Mouse (Mus musculus): ENCODE measurements at regions not wholly inside any gene's neighbourhood (a gene's known extent, or its start where the extent isn't known, plus 50 kb on each side); places are given as distances from the start of the nearest gene placed in this dataset.

DNA sequence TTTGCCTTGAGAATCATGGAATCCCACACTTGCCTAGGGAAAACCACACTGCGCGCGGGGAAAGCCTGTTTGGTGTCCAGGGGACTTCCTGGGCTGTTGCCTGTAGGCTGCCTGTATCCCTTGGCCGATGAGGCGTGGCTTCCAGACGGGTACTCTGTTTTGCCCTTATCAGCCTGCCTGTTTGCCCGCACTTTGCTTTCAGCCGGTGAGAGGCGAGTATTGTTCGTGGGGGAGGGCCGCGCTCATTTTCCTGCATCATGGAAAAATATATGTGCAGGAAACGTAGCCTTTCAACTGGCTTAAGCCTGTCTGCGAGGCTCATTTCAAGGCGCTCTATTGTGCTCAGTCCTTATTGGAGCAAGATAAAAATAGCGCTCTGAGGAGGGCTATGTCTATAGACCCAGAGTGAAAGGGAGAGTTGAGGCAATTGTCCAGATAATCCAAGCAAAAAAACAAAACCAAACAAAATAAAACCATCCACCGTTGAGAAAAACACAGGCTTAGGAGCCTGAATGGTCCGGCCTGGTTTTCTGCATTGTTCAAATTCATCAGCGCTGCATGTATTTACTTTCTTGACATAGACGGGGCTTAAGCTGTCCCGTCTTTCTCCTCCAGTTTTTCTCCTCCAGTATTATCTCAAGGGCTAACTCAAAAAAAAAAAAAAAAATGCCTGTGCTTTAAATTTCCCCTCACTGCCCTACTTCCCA is 67.9 kb downstream of the Klf5 start:
- DNase-seq (peak; percentile 20), ATAC-seq (no peak)
- H3K36me3 ChIP-seq (replicated peaks; ENCODE audit: insufficient read depth, low read length), result no peaks in the 10 kb centered on the region
- TF ChIP-seq CTCF (IDR thresholded peaks at IDR 0.05; ENCODE audit: low read depth), result no peak
- 48% methylated on average over 21 of the region's 21 CpGs for WGBS (ENCODE audit: insufficient replicate concordance)
- H3K27ac ChIP-seq (ENCODE audit: low read depth), result no peak overlapping the region
- H3K9ac ChIP-seq (replicated peaks), result no peak overlapping the region
- no peaks in the 10 kb centered on the region for H3K27me3 ChIP-seq (ENCODE audit: insufficient read depth, low read length)
- peak overlapping the region; percentile 35; the same call in 1 of the 2 replicates for H3K4me2 ChIP-seq (ENCODE audit: low read depth, low read length)
- no peaks in the 10 kb centered on the region for H3K4me1 ChIP-seq (ENCODE audit: insufficient read depth)
- no peak overlapping the region for H3K4me3 ChIP-seq (ENCODE audit: low read depth, low read length)
- H3K9me3 ChIP-seq (ENCODE audit: low read length), result no peaks in the 10 kb centered on the region

DNA sequence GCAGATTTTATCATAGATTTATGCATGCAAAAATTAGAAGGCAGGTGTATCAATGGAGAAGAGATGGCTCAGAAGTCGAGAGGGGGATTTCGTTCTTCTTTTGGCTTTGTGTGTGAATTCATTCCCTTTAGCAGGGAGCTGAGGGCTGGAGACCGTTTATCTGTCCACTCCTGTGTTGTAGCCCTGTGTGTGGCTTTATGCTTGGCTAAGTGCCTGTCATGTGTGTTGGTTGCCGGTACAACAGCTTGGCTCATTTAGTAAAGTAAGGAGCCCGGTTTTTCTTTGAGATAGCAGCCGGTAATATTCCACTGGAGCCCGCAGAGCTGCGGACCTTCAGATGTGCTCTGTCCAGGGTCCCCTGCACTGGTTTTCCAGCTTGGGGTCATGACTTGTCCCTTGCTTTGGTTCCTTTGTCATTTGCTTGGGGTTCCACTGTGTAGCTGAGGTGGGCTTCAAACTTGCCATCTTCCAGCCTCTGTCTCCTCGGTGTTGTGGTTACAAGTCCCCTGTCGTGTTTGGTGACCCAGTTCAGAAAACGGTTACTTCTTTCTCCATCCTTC is 68.6 kb downstream of the Klf5 start:
- H3K27ac ChIP-seq (ENCODE audit: low read depth), result no peak overlapping the region
- no peak overlapping the region for H3K9ac ChIP-seq (replicated peaks)
- WGBS (ENCODE audit: insufficient replicate concordance), result 71% methylated on average over 11 of the region's 11 CpGs
- TF ChIP-seq EP300 (IDR thresholded peaks at IDR 0.05; ENCODE audit: low read depth) (no peak), CTCF (IDR thresholded peaks at IDR 0.05; ENCODE audit: low read depth) (no peak)
- no peak overlapping the region for H3K4me3 ChIP-seq (ENCODE audit: low read depth, low read length)
- H3K4me2 ChIP-seq (ENCODE audit: low read depth, low read length), result no peak overlapping the region
- DNase-seq (no peak), ATAC-seq (no peak)
- no peaks in the 10 kb centered on the region for H3K27me3 ChIP-seq (ENCODE audit: insufficient read depth, low read length)
- no peaks in the 10 kb centered on the region for H3K9me3 ChIP-seq (ENCODE audit: low read length)
- no peaks in the 10 kb centered on the region for H3K36me3 ChIP-seq (replicated peaks; ENCODE audit: insufficient read depth, low read length)
- no peaks in the 10 kb centered on the region for H3K4me1 ChIP-seq (ENCODE audit: insufficient read depth)

DNA sequence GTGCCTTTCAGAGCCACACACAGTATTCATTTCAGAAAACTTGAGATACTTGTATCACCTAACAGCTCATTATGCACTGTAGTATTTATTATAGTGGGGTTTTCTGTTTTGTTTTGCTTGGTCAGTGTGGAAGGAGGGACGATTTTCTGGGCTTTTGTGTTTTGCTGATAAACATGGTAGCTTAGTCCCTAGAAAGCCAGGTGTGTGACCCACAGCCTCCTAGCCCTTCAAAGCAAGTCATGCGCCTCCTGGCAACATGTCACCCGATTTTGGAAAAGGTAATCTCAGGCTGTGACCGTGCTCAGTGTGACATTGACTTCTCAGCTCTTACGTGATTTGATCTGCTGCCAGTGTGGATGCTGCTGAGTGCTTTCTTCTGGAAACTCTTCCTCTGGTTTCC is 70.9 kb downstream of the Klf5 start:
- no peak overlapping the region for H3K4me2 ChIP-seq (ENCODE audit: low read depth, low read length)
- no peaks in the 10 kb centered on the region for H3K36me3 ChIP-seq (replicated peaks; ENCODE audit: insufficient read depth, low read length)
- no peaks in the 10 kb centered on the region for H3K9me3 ChIP-seq (ENCODE audit: low read length)
- no peak overlapping the region for H3K4me3 ChIP-seq (ENCODE audit: low read depth, low read length)
- no peaks in the 10 kb centered on the region for H3K4me1 ChIP-seq (ENCODE audit: insufficient read depth)
- H3K27me3 ChIP-seq (ENCODE audit: insufficient read depth, low read length), result no peaks in the 10 kb centered on the region
- H3K27ac ChIP-seq (ENCODE audit: low read depth), result no peak overlapping the region
- DNase-seq, result no peak
- H3K9ac ChIP-seq (replicated peaks), result no peak overlapping the region
- WGBS (ENCODE audit: insufficient replicate concordance), result 83% methylated on average over 5 of the region's 5 CpGs
- ATAC-seq, result no peak
- no peak for TF ChIP-seq EP300 (IDR thresholded peaks at IDR 0.05; ENCODE audit: low read depth)
- TF ChIP-seq CTCF (IDR thresholded peaks at IDR 0.05; ENCODE audit: low read depth), result no peak

DNA sequence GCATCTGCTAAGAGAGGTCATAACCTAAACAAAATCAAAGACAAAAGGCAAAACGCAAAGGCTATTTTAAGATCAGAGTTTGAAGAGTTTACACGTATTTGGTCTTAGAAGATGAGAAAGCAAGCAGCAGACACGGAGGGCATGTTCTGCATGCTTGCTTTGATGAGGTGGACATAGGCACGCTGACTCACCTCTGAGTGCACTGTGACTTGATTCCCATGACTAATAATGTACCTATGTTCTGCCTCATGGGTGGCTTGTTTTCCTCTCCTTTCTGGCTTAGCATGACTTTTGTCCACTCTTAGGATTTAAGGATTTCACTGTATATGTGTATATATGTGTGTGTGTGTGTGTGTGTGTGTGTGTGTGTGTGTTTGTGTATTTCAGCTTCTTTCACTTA is 75.2 kb downstream of the Klf5 start:
- H3K27ac ChIP-seq (ENCODE audit: low read depth), result no peak overlapping the region
- no peak for ATAC-seq
- DNase-seq, result no peak
- H3K4me1 ChIP-seq (ENCODE audit: insufficient read depth), result no peaks in the 10 kb centered on the region
- H3K36me3 ChIP-seq (replicated peaks; ENCODE audit: insufficient read depth, low read length), result no peaks in the 10 kb centered on the region
- H3K9ac ChIP-seq (replicated peaks), result no peak overlapping the region
- H3K9me3 ChIP-seq (ENCODE audit: low read length), result no peaks in the 10 kb centered on the region
- TF ChIP-seq CTCF (IDR thresholded peaks at IDR 0.05; ENCODE audit: low read depth) (no peak), EP300 (IDR thresholded peaks at IDR 0.05; ENCODE audit: low read depth) (no peak)
- H3K27me3 ChIP-seq (ENCODE audit: insufficient read depth, low read length), result no peaks in the 10 kb centered on the region
- WGBS (ENCODE audit: insufficient replicate concordance), result 75% methylated on average over 4 of the region's 4 CpGs
- no peak overlapping the region for H3K4me3 ChIP-seq (ENCODE audit: low read depth, low read length)
- H3K4me2 ChIP-seq (ENCODE audit: low read depth, low read length), result no peak overlapping the region

DNA sequence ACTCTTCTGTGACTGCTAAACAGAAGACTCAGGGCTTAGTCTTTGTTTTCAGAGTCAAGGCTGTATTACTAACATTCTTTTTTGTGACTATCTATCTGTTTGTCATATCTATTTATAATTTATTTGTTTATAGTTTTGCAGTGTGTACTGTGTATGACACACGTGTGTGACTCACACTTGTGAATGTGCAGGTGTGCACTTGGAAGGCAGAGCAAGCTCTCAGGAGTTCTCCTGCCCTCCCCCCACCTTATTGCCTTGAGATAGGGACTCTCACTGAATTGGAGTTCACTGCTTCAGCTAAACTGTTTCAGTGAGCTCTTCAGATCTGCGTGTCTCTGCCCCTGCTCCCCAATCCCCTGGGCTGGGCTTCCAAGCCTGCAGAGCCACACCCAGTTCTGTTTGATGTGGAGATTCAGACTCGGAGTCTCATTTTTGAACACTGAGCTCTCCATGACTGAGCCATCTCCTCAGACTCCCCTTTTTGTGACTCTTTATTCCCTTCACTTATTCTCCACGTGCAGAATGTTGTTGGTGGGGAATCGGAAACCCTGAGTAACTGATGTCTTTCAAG is 76.6 kb downstream of the Klf5 start:
- no peak overlapping the region for H3K27ac ChIP-seq (ENCODE audit: low read depth)
- no peaks in the 10 kb centered on the region for H3K9me3 ChIP-seq (ENCODE audit: low read length)
- ATAC-seq, result no peak
- no peaks in the 10 kb centered on the region for H3K36me3 ChIP-seq (replicated peaks; ENCODE audit: insufficient read depth, low read length)
- no peaks in the 10 kb centered on the region for H3K27me3 ChIP-seq (ENCODE audit: insufficient read depth, low read length)
- no peaks in the 10 kb centered on the region for H3K4me1 ChIP-seq (ENCODE audit: insufficient read depth)
- WGBS (ENCODE audit: insufficient replicate concordance), result 66% methylated on average over 5 of the region's 5 CpGs
- H3K9ac ChIP-seq (replicated peaks), result no peak overlapping the region
- H3K4me2 ChIP-seq (ENCODE audit: low read depth, low read length), result no peak overlapping the region
- TF ChIP-seq EP300 (IDR thresholded peaks at IDR 0.05; ENCODE audit: low read depth) (no peak), CTCF (IDR thresholded peaks at IDR 0.05; ENCODE audit: low read depth) (no peak)
- no peak for DNase-seq
- no peak overlapping the region for H3K4me3 ChIP-seq (ENCODE audit: low read depth, low read length)

DNA sequence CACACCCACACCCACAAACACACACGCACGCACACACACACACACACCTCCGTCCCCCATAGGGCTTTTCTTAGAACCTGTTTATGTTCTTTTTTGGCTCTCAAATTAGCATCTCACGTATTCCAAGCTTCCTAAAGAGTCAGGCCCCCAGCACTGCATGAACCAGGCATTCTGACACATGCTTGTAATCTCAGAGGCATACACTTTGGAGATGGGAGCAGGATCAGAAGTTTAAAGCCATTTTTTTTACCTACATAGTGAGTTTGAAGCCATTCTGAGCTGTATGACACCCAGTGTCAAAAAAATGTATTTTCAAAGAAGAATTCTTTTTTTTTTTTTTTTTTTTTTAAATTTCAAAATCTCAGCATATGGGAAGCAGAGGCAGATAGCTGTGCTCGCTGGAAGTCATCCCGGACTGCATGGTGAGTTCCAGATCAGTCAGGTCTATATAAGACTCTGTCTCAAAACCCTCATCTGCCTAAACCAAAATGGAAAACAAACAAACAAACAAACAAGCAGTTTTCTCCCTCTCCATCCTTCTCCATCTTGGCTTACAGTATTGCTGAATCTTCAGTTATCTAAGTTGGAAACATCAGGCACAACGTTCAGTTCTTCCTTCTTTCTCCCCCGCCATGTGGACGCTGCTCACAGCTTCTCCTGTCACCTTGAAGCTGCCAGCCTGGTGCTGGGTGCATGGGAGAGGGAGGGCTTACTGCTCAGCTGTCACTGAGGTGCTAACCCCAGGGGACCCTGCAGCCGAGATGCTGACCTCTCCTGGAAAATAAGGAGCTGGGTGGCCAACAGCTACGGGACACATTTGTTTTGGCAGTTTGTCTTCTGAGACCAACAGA is 78.4 kb downstream of the Klf5 start:
- Histone ChIP-seq H3K27ac (ENCODE audit: low read depth) (no peak overlapping the region), H3K9me3 (ENCODE audit: low read length) (no peaks in the 10 kb centered on the region), H3K4me2 (ENCODE audit: low read depth, low read length) (no peak overlapping the region), H3K4me3 (ENCODE audit: low read depth, low read length) (no peak overlapping the region), H3K9ac (replicated peaks) (no peak overlapping the region), H3K36me3 (replicated peaks; ENCODE audit: insufficient read depth, low read length) (no peaks in the 10 kb centered on the region), H3K27me3 (ENCODE audit: insufficient read depth, low read length) (no peaks in the 10 kb centered on the region), H3K4me1 (ENCODE audit: insufficient read depth) (no peaks in the 10 kb centered on the region)
- no peak for TF ChIP-seq EP300 (IDR thresholded peaks at IDR 0.05; ENCODE audit: low read depth)
- TF ChIP-seq CTCF (IDR thresholded peaks at IDR 0.05; ENCODE audit: low read depth), result no peak
- ATAC-seq (no peak), DNase-seq (no peak)
- WGBS (ENCODE audit: insufficient replicate concordance), result 67% methylated on average over 11 of the region's 11 CpGs

All from liver, postnatal 0 days (tissue).